Mouse (Mus musculus): ENCODE measurements at regions not wholly inside any gene's neighbourhood (a gene's known extent, or its start where the extent isn't known, plus 50 kb on each side); places are given as distances from the start of the nearest gene placed in this dataset.
"Not testable (repeated sequence)": the region's sequence is repeated elsewhere in the genome, so short reads cannot be mapped to it uniquely, and the experiment has no call there.

GRCm38 (mm10) chr6:9820311-9821243 is 872.3 kb downstream of the Nxph1 start:
- DNase-seq (ENCODE audit: low spot score in 2 of 2), result no peak

- peak in 1 of 2 experiments; percentile 23 for DNase-seq (ENCODE audit: low spot score in 2 of 2)
Observed at GRCm38 (mm10) chr6:9834884-9835476, 886.7 kb downstream of the Nxph1 start.

GRCm38 (mm10) chr6:9842391-9842790 is 894.2 kb downstream of the Nxph1 start:
- DNase-seq (ENCODE audit: low spot score in 2 of 2), result no peak

- not testable (repeated sequence) for DNase-seq (ENCODE audit: low spot score in 2 of 2)
Observed at GRCm38 (mm10) chr6:9889853-9890252, 941.6 kb downstream of the Nxph1 start.
